Mouse (Mus musculus): ENCODE data around the gene Rab23. TPM values are rescaled to one million over a fixed set of nuclear protein-coding genes. Genes with fewer than 3 reads are reported as not detected.

Gene Rab23
- 26.2 and 27.5 TPM in 2 replicates for polyA plus RNA-seq (2014; fragmentation: Nextera tagmentation; extraction: Ambion mirVana)

- Histone ChIP-seq H3K9me3 (ENCODE audit: control insufficient read depth, low read length) (no peaks in the 10 kb centered on the region), H3K4me3 (ENCODE audit: low read depth, low read length) (peak within 1 kb of the TSS; percentile 75), H3K4me1 (ENCODE audit: control insufficient read depth, insufficient read depth, low read length) (no peaks in the 10 kb centered on the region), H3K27me3 (ENCODE audit: control insufficient read depth, insufficient read depth, low read length) (no peaks in the 10 kb centered on the region), H3K27ac (ENCODE audit: low read depth, low read length) (peak within 1 kb of the TSS; percentile 88), H3K4me2 (ENCODE audit: low read depth) (peak within 1 kb of the TSS; percentile 67), H3K36me3 (ENCODE audit: control insufficient read depth, insufficient read depth, low read length) (peaks cover 7% of the 10 kb centered on the region), H3K9ac (ENCODE audit: low read length) (peak within 1 kb of the TSS; percentile 91)
- DNase-seq (ENCODE audit: low spot score): peak; percentile 90
- ATAC-seq (ENCODE audit: insufficient read depth, low FRiP score, low TSS enrichment): peak; percentile 94
- WGBS: under 1% methylated on average over 53 of the region's 54 CpGs
Measured at GRCm38 (mm10) chr1:33719733-33720225, at the start of gene Rab23. Rab23 (plus strand) TSS chr1:33719887.

GRCm38 (mm10) chr1:33670164-33670616, 49.5 kb upstream of the Rab23 start:
- WGBS: 0% methylated on average over 37 of the region's 37 CpGs
- Histone ChIP-seq H3K9ac (ENCODE audit: low read length) (peak overlapping the region; percentile 75), H3K4me1 (ENCODE audit: control insufficient read depth, insufficient read depth, low read length) (no peaks in the 10 kb centered on the region), H3K4me2 (ENCODE audit: low read depth) (peak overlapping the region; percentile 90), H3K27ac (ENCODE audit: low read depth, low read length) (peak overlapping the region; percentile 56), H3K36me3 (ENCODE audit: control insufficient read depth, insufficient read depth, low read length) (peaks cover 3% of the 10 kb centered on the region; the same call in 1 of the 2 replicates), H3K4me3 (ENCODE audit: low read depth, low read length) (peak overlapping the region; percentile 65), H3K9me3 (ENCODE audit: control insufficient read depth, low read length) (no peaks in the 10 kb centered on the region), H3K27me3 (ENCODE audit: control insufficient read depth, insufficient read depth, low read length) (no peaks in the 10 kb centered on the region)
- DNase-seq (ENCODE audit: low spot score) (peak; percentile 79), ATAC-seq (ENCODE audit: insufficient read depth, low FRiP score, low TSS enrichment) (peak; percentile 53)

- H3K9me3 ChIP-seq (ENCODE audit: control insufficient read depth, low read length): no peaks in the 10 kb centered on the region
- H3K4me1 ChIP-seq (ENCODE audit: control insufficient read depth, insufficient read depth, low read length): no peaks in the 10 kb centered on the region
- no peaks in the 10 kb centered on the region for H3K27me3 ChIP-seq (ENCODE audit: control insufficient read depth, insufficient read depth, low read length)
- WGBS: 80% methylated on average over 5 of the region's 5 CpGs
- H3K27ac ChIP-seq (ENCODE audit: low read depth, low read length): no peak overlapping the region
- H3K9ac ChIP-seq (ENCODE audit: low read length): no peak overlapping the region
- DNase-seq (ENCODE audit: low spot score): no peak
- no peaks in the 10 kb centered on the region; the same call in 1 of the 2 replicates for H3K36me3 ChIP-seq (ENCODE audit: control insufficient read depth, insufficient read depth, low read length)
- ATAC-seq (ENCODE audit: insufficient read depth, low FRiP score, low TSS enrichment): no peak
- H3K4me2 ChIP-seq (ENCODE audit: low read depth): no peak overlapping the region
- no peak overlapping the region for H3K4me3 ChIP-seq (ENCODE audit: low read depth, low read length)
Measured at GRCm38 (mm10) chr1:33671441-33671840, 48.2 kb upstream of the Rab23 start.

- H3K27ac ChIP-seq (ENCODE audit: low read depth, low read length): no peak overlapping the region
- ATAC-seq (ENCODE audit: insufficient read depth, low FRiP score, low TSS enrichment) (no peak), DNase-seq (ENCODE audit: low spot score) (no peak)
- WGBS: 68% methylated on average over 3 of the region's 3 CpGs
- H3K9me3 ChIP-seq (ENCODE audit: control insufficient read depth, low read length): no peaks in the 10 kb centered on the region
- no peaks in the 10 kb centered on the region for H3K4me1 ChIP-seq (ENCODE audit: control insufficient read depth, insufficient read depth, low read length)
- H3K36me3 ChIP-seq (ENCODE audit: control insufficient read depth, insufficient read depth, low read length): no peaks in the 10 kb centered on the region; the same call in 1 of the 2 replicates
- H3K27me3 ChIP-seq (ENCODE audit: control insufficient read depth, insufficient read depth, low read length): no peaks in the 10 kb centered on the region
- no peak overlapping the region for H3K9ac ChIP-seq (ENCODE audit: low read length)
- no peak overlapping the region for H3K4me2 ChIP-seq (ENCODE audit: low read depth)
- H3K4me3 ChIP-seq (ENCODE audit: low read depth, low read length): no peak overlapping the region
Measured at GRCm38 (mm10) chr1:33672083-33672482, 47.6 kb upstream of the Rab23 start.

- Histone ChIP-seq H3K27me3 (ENCODE audit: control insufficient read depth, insufficient read depth, low read length) (no peaks in the 10 kb centered on the region), H3K4me3 (ENCODE audit: low read depth, low read length) (no peak overlapping the region), H3K9ac (ENCODE audit: low read length) (no peak overlapping the region), H3K9me3 (ENCODE audit: control insufficient read depth, low read length) (no peaks in the 10 kb centered on the region), H3K27ac (ENCODE audit: low read depth, low read length) (no peak overlapping the region), H3K4me2 (ENCODE audit: low read depth) (no peak overlapping the region), H3K36me3 (ENCODE audit: control insufficient read depth, insufficient read depth, low read length) (no peaks in the 10 kb centered on the region; the same call in 1 of the 2 replicates), H3K4me1 (ENCODE audit: control insufficient read depth, insufficient read depth, low read length) (no peaks in the 10 kb centered on the region)
- ATAC-seq (ENCODE audit: insufficient read depth, low FRiP score, low TSS enrichment) (no peak), DNase-seq (ENCODE audit: low spot score) (peak; percentile 45)
- WGBS: 26% methylated on average over 3 of the region's 3 CpGs
Measured at GRCm38 (mm10) chr1:33672514-33672913, 47.2 kb upstream of the Rab23 start.

- Histone ChIP-seq H3K27ac (ENCODE audit: low read depth, low read length) (no peak overlapping the region), H3K4me2 (ENCODE audit: low read depth) (no peak overlapping the region), H3K36me3 (ENCODE audit: control insufficient read depth, insufficient read depth, low read length) (no peaks in the 10 kb centered on the region), H3K9ac (ENCODE audit: low read length) (no peak overlapping the region), H3K4me3 (ENCODE audit: low read depth, low read length) (no peak overlapping the region), H3K4me1 (ENCODE audit: control insufficient read depth, insufficient read depth, low read length) (no peaks in the 10 kb centered on the region), H3K9me3 (ENCODE audit: control insufficient read depth, low read length) (no peaks in the 10 kb centered on the region), H3K27me3 (ENCODE audit: control insufficient read depth, insufficient read depth, low read length) (no peaks in the 10 kb centered on the region)
- WGBS: 83% methylated on average over 17 of the region's 17 CpGs
- no peak for ATAC-seq (ENCODE audit: insufficient read depth, low FRiP score, low TSS enrichment)
- no peak for DNase-seq (ENCODE audit: low spot score)
Measured at GRCm38 (mm10) chr1:33673158-33673960, 46.3 kb upstream of the Rab23 start.

GRCm38 (mm10) chr1:33680435-33680834, 39.3 kb upstream of the Rab23 start:
- no peak for DNase-seq (ENCODE audit: low spot score)
- Histone ChIP-seq H3K4me1 (ENCODE audit: control insufficient read depth, insufficient read depth, low read length) (no peaks in the 10 kb centered on the region), H3K4me3 (ENCODE audit: low read depth, low read length) (no peak overlapping the region), H3K27me3 (ENCODE audit: control insufficient read depth, insufficient read depth, low read length) (no peaks in the 10 kb centered on the region), H3K9ac (ENCODE audit: low read length) (no peak overlapping the region), H3K4me2 (ENCODE audit: low read depth) (no peak overlapping the region), H3K9me3 (ENCODE audit: control insufficient read depth, low read length) (no peaks in the 10 kb centered on the region), H3K36me3 (ENCODE audit: control insufficient read depth, insufficient read depth, low read length) (no peaks in the 10 kb centered on the region), H3K27ac (ENCODE audit: low read depth, low read length) (no peak overlapping the region)
- 36% methylated on average over 3 of the region's 4 CpGs for WGBS
- no peak for ATAC-seq (ENCODE audit: insufficient read depth, low FRiP score, low TSS enrichment)

- H3K4me2 ChIP-seq (ENCODE audit: low read depth): no peak overlapping the region
- no peak overlapping the region for H3K4me3 ChIP-seq (ENCODE audit: low read depth, low read length)
- H3K4me1 ChIP-seq (ENCODE audit: control insufficient read depth, insufficient read depth, low read length): no peaks in the 10 kb centered on the region
- DNase-seq (ENCODE audit: low spot score) (no peak), ATAC-seq (ENCODE audit: insufficient read depth, low FRiP score, low TSS enrichment) (no peak)
- no peaks in the 10 kb centered on the region for H3K36me3 ChIP-seq (ENCODE audit: control insufficient read depth, insufficient read depth, low read length)
- H3K27me3 ChIP-seq (ENCODE audit: control insufficient read depth, insufficient read depth, low read length): no peaks in the 10 kb centered on the region
- 85% methylated on average over 7 of the region's 7 CpGs for WGBS
- no peaks in the 10 kb centered on the region for H3K9me3 ChIP-seq (ENCODE audit: control insufficient read depth, low read length)
- no peak overlapping the region for H3K9ac ChIP-seq (ENCODE audit: low read length)
- no peak overlapping the region for H3K27ac ChIP-seq (ENCODE audit: low read depth, low read length)
Measured at GRCm38 (mm10) chr1:33680890-33681289, 38.8 kb upstream of the Rab23 start.

GRCm38 (mm10) chr1:33684459-33684858, 35.2 kb upstream of the Rab23 start:
- Histone ChIP-seq H3K9me3 (ENCODE audit: control insufficient read depth, low read length) (no peaks in the 10 kb centered on the region), H3K4me3 (ENCODE audit: low read depth, low read length) (no peak overlapping the region), H3K36me3 (ENCODE audit: control insufficient read depth, insufficient read depth, low read length) (no peaks in the 10 kb centered on the region), H3K4me2 (ENCODE audit: low read depth) (no peak overlapping the region), H3K27ac (ENCODE audit: low read depth, low read length) (no peak overlapping the region), H3K9ac (ENCODE audit: low read length) (no peak overlapping the region), H3K4me1 (ENCODE audit: control insufficient read depth, insufficient read depth, low read length) (no peaks in the 10 kb centered on the region), H3K27me3 (ENCODE audit: control insufficient read depth, insufficient read depth, low read length) (no peaks in the 10 kb centered on the region)
- WGBS: 72% methylated on average over 8 of the region's 8 CpGs
- ATAC-seq (ENCODE audit: insufficient read depth, low FRiP score, low TSS enrichment) (no peak), DNase-seq (ENCODE audit: low spot score) (no peak)
